Mouse (Mus musculus): ENCODE measurements at regions not wholly inside any gene's neighbourhood (a gene's known extent, or its start where the extent isn't known, plus 50 kb on each side); places are given as distances from the start of the nearest gene placed in this dataset.

DNA sequence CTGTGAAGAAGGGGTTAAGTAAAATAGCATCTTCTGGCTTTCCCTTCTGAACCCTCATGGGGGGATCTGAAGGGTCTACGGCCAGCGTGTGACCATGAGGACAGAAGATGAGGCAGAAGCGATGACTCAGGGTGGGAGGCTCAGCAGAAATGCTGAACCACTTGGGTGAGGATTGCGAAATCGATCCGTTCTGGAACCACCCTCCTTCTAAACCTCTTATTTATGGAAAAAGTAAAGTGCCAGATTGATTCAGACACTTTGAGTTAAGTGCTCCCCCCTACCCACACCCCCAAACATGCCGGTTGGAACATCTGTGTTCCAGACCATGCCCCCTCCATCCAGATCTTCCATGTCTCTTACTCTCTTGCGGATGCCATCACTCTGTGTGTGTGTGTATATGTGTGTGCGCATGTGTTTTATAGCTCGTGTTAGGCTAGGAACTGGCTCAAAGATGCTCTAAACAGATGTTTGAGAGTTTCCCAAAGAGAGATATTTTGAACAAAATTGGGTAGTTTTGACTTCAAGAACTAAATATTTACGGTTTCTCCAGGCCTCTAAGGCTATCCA, 190.2 kb upstream of the Prickle1 start:
- DNase-seq: no peak

DNA sequence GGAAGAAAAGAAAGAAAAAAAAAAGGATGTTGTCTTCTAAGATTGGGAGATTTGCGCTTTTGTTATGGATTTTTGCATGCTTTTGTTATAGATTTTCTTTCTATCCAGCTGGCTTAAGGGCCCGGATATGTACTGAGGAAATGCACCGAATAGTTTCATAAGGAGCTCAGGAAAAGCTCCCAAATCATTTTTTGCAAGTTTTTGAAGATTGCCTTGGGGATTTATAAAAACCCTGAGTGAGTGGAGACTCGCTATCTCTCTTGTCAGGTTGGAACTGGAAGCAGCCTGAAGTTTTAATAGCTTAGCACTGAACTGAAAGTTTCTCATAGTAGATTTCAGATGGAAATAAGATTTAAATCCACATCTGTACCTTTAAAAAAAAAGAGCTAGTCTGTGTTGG, 188.0 kb upstream of the Prickle1 start:
- DNase-seq: no peak

DNA sequence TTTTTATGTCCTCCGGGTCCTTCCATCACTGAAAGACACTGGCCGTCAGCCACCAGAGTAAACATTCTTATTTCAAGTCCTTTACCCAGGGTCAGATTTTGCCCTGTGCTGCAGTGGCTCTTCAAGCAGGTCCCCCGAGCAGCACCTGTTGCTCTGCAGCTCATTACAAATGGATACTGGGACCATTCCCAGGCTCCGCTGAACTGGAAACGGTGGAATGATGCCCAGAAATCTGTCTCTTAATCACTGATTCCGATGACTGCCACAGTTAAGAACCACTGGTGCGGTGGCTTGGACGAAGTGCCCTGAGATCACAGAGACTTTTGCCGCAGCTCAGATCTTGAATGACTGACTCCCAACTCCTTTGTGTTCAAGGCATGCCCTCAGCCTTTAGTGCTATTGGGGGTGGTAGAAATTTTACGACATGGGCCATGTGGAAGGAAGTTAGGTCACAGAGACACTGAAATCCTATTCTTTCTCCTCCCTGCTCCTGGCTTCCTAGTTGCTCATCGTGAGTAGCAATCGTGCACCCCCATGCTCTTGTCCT, 179.6 kb upstream of the Prickle1 start:
- DNase-seq: no peak

DNA sequence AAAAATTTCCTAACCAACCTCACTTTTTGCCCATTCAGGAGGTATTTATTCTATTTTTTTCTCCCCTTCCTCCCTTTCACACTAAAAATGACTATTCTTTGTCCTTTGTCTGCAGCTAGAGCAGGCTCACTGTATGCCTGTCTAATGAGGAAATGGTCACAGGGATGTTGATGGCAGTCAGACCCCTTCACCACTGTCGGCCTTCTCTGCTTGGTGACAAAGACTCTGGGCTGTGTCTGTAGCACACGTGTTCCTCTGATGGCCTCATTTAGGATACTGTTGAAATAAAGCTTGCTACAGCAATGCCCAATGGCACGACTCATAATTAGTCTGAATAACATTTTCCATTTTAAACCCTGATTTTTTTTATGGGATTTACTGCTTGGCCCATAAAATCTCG, 178.6 kb upstream of the Prickle1 start:
- DNase-seq: no peak

DNA sequence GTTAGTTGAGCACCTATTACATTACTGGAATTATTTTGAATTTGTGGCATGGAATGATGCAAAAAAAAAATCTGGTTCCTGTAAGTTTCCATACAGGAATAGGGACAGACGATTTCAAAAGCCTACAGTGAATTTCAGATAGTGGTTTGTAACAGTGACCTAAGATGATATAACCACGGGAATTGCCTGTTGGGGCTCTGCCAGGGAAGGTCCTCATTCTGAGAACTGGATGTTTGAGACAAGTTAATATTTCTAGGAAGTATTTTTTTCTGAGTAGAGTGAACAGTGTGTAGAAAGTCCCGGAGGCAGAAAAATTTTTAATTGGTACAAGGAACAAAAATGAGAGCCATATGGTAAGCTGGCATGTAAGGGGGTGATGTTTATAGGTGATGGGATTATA, 171.3 kb upstream of the Prickle1 start:
- DNase-seq: no peak

DNA sequence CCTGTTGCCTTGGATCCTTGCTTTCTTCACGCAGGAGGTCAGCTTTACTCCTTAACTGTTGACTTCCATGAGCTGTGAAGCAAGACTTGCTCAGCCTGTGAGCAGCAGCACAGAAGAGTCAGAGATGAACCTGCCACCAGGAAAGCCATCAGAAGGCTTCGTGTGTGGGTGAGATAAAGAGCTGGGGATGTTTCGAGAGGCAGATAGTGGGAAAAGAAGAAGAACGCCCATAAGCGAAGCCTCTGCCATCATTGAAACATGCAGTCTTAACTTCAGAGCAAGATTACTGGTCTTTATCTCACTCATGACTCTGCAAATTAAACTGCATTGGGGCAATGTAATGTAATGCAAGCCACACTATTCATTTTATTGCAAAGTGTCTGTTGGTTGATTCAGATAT, 167.4 kb upstream of the Prickle1 start:
- DNase-seq: no peak

DNA sequence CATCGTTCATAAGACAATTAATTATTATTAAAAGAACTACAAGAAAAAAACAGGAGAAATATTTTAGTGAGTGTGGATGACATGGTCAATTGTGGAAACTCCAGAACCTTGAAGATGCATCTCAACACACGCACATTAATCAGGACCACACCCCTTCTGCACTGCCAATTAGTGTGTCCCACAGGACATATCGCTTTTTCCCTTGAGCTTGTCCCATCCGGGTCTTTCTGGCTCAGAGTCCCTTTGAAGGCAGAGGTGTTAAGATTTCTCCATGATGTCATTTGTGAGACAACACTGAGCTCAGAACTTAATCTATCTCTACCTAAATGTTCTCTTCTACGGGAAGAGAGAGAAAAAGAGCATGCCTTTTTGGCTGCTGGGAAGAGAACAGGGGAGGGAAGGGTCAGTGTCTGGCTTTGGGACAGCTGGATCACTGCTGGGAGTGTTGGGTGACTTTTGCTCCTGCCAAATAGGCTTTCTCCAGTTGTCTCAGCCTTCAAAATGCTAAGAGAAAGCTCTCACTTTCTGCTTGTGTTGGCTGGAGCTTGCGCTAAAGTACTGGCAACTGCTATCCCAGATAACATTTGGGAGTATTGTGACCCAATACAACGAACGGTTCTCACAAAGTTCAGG, 162.6 kb upstream of the Prickle1 start:
- DNase-seq: peak; percentile 47

DNA sequence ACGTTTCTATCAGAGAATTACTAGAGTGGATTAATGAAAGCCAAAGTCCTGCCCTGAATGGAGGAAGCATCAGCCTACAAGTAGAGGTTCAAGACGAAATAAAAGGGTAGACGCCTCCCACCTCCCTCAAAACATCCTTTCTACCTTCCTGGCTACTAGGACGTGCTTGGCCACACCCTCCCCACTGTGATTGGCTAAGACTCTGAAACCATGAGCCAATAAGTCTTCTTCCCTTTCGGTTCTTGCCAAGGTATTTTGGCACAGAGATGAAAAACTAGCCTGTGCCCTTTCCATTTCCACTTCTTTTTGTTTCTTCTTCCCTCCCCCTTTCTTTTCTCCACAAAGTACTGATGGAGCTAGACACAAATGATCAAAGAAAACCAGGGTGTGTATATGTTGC, 160.3 kb upstream of the Prickle1 start:
- peak; percentile 30 for DNase-seq

DNA sequence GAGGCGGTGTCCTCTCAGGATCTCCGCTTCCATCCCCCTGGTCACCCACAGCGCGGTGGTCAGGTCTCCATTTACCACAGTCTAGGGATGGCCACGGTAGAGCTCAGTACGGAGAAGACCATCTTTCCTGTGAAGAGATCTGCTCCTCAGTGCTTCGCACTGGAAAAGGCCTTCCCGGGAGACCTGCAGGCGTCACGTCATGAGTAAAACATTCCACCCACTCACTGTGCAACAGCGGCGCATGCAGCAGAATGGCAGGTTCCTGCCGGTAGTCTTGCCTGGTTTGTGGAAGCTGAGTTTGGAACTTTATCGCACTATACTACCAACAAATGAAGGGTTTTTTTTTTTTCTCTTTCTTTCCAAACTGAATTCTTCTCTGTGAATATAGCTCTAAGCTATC, 156.1 kb upstream of the Prickle1 start:
- no peak for DNase-seq

DNA sequence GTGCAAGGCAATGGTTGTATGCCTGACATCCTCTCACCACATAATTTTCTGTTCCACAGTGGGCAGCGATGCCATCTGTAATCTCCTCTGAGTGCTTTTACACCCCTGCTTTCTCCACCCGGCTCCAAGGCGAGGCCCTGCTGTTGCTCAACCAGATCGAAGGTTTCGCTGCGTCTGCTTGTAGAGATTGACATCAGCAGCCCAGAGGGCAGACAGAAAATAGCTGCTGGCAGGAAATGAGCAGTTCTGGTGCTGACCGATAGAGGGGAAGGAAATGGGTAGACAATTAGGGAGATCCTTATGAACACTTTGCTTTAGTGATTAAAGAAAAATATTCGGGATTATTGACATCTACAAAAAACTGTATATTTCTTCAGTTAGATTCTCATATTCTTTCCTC, 155.3 kb upstream of the Prickle1 start:
- peak; percentile 59 for DNase-seq

DNA sequence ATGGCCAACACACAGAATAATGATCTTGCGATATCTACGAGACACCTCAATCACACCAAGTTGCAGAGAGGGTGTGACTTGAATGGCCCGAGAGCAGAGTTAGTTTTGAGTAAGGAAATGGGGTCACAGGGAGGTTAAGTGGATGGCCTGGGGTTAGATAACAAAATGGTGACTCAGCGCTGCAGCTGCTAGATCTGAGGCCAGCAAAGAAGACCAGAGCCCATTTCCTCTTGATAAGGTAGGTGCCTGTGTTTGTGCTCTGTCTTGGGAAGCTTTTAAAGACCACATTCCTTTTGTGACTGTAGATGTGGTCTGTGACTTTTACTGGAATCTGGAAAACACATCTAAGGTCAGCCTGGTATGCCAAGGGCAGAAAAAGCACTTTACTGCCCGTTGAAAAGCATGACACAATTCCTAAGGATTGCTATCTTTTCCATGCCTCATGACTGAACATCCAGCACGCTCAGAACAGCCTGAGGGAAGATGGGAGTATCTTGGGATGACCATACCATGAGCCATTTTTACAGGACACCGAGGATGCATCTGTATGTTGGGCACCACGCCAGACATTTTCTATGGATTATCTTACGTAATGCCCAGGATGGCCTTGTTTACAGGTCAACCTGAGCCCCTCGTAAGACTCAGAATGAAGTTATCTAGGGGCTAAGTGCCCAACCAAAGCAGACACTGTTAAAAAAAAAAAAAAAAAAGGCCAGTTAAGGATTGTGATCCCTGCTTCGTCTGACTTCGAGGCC, 148.7 kb upstream of the Prickle1 start:
- no peak for DNase-seq

DNA sequence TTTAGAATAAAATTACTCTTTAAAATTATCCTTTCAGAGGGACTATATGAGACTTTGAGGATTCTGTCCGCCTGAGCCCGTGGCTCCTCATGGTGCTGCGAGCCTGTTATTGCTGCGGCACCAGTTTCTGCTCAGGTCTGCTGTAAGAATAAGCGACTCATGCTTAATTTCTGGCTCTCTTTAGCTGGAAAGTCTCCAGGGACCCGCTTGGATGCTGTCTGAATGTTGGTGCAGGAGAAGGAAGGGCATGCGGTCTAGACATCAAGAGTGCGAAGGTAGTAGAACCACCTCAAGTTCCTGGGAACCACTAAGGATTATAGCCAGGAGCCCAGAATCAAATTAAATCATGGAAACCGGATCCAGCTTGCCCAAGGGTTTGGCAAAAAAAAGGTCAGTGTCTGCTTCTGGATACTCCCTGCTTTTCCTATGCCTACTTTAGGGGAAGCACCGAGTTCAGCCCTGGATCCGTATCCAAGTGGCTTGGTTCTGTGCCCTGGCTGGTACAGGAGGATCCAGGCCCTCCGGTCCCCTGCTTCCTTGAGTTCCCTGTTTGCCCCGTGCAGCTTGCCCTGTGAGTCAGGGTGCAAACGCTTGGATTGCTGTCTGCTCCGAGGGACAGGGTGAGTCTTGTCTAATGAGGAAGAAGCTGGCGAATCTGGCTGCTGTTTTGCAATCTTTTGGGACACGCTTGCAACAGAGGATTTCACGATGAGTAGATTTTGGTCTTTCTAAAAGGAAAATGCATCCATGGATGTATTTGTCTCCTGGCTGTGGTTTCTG, 138.2 kb upstream of the Prickle1 start:
- peak; percentile 43 for DNase-seq

DNA sequence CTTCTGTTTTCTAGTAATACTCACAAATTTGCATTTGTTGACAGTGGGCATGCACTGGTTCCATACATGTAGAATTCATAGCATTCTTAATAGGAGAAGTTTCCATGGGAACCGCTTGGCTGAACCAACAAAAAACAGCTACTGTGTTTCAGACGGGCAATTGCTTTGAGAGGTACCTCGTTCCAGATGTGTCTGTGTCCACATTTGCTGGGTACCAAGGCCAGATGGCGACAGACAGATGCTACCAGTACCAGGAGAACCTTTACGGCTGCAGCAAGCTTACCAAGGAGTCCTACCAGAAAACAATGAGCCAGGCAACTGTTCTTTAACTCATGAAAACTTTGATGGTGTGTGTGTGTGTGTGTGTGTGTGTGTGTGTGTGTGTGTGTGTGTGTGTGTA, 137.1 kb upstream of the Prickle1 start:
- DNase-seq: no peak

DNA sequence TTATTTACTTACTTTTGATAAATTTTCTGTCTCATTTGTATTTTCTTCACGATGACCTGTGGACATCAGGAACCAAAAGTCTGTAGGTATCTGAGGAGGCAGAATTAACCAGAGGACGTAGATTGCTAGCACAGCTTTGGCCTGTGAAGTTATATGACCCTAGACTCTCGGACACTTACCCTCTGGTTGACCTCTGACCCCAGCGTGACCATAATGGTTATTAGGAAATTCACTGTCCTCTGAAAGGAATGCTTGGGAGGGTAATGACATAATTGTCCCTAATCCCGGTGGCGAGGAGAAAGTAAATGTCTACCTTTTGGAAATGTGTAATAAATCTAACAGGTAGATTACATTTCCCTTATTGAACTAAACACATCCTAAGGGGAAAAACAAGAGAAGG, 135.5 kb upstream of the Prickle1 start:
- no peak for DNase-seq

DNA sequence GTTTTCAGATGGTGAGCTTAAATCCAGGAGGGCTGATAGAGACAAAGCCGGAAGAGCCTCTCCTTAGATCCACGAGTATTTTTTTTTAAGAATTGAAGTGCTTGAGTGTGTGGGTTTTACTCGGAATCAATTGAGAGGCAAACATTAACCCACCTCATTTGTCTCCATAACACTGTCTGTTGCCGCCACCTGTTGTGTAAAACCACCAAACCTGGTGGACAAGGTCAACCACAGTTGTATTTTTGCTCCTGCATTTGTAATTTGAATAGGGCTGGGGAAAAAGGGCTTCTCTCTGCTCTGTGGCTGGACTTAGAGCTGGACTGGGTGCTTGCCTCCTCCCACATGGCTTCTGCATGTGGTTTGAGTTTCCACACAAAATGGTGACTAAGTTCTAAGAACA, 119.8 kb upstream of the Prickle1 start:
- no peak for DNase-seq

DNA sequence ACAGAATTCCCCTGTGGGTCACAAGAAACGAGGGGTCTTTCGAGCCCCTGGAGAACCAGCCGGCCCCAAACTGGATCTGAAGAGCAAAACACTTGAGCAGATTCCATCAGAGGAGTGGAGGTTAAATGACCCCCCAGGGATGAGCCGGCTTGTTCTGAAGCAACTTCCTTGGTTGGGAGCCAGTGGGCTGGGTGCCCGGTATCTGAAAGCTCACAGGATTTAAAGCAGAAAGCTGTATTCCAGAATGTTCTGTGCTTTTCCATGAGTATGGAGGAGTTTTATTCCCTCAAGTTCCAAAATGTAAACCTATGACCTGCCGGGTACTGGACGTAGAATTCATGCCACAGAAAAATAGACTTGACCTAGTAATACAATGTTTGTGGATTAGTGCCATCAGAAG, 117.7 kb upstream of the Prickle1 start:
- DNase-seq: peak; percentile 91

DNA sequence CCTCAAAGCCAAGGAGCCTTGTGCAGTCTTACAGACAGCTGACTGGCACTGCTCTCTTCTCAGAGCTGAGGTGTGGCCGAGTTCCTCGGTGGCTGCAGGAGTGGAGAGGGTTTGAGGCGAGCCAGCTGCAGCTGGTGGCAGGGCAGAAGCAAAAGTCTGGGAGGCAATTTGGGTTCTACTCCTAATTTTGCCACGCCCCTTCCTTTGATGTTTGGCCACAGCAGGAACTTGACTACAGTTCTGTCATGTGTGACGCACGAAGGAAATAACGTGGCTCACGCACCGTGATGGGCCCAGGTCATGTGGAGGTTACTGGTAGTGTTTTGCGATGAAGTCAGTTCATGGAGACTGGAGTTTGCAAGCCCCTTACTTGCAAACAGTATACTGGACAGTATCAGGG, 116.9 kb upstream of the Prickle1 start:
- DNase-seq: no peak

DNA sequence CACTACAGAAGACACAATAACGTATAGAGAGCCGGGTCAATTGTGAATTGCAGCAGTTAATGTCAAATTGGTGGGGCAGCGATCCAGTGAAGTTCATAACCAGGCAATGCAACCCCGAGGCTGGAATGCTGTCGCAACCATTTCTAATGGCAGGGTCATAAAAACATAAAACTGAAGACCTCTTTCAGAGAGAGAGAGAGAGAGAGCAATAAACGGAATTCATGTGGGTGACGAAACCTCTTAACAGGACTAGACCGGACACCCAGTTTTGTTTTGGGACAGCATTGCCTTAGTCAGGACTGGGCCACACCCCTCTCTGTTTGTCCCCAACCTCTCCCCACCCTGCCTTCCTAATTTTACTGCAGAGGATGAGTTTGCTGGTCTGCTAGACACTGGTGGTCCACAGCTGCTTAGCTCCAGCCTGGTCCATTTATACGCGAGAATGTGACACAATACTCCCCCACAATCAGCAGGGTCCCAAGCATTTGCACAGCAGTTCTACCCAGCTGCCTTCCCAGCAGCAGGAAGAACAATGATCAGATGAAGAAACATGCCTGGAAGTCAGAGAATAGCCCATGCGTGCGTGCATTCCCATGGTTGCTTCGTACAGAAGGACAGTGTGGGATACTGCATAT, 115.6 kb upstream of the Prickle1 start:
- DNase-seq: no peak

DNA sequence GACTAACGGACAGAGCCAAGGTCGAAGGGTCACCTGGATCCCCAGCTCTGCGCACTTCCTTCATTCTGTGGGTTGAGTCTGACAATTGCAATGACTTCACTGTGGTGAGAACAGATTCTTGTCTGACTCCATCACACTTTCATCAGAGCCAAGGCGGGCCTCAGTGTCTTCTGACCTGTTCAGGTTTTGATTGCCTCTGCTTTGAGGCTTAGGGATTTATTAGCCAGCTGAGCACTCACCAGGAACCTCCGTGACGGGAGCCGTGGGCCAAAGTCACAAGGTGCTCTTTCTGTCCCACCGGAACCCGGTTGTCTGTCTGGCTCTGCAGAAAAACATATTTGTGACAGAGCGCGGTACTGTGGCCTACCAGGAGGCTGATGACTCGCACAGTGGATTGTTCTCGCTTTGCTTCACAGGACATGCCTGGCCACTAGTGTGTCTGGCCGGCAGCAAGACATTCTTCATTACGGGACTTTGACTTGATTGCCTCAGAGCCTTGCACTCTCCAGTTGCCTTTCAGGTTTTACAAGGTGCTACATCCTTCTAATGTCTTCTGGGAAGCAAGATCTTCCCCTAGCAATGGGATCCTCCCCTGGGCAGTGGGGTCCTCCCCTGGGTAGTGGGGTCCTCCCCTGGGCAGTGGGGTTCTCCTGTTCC, 114.9 kb upstream of the Prickle1 start:
- DNase-seq: no peak

DNA sequence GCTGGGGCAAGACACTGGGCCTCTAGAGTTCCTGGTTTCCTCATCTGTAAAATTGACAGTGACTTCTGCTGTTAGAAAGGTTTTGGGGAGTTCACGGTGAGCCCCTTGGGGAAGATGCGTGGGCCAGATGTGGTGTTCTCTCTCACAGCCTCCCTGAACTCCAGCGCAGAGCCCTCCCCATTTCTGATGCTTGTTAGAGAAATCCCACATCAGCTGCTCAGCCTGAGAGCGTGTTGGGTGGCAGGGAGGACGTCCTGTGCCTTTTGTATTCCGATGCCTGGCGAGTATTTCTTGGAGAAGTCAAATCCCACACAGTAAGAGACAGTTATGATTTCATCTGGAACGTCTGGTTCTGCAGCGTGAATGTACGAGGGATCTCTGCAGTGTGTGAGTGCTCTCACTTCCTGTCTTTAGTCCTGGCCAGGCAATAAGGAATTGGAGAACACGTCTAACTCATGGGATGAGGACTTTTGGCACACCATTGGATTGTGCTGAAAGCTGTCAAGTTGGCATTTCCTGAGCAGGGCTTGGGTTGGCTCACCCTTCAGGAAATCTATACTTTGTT, 110.8 kb upstream of the Prickle1 start:
- DNase-seq: no peak

DNA sequence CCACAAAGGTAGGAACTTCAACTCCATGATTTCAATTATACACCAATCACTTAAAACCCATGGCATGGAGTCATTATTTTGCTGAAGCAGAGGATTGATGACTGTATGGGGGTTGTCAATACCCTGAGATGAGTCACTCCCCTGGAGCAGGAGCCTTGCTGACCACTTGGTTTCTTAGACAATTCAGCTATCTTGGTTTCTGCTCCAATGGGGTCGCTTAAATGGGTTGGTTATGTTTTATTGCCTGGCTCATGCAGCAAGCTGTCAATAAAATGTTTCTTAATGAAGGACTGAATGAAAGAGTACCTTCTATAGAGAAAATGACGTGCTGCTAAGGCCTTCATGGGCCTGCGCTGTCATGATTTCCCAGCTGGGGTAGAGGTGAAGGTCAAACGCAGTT, 110.0 kb upstream of the Prickle1 start:
- no peak for DNase-seq

DNA sequence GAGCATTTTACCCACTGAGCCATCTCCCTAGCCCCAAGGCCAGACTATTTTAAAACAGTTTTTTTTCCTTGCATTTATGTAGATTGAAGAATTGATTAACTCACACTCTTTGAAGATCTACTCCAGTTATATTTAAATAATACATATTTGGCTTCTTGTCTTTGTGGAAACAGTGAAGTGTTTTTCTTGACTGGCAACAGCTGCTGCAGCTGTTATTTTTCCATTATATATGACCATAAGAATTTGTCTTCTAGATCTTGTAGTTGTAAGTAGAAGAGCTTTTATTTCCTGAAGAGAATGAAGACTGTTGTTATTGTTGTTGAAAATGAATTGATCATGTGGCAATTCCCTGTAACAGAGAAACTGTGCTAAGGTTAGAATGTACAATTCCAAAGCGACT, 109.4 kb upstream of the Prickle1 start:
- no peak for DNase-seq

Measured in adrenal gland, postnatal 10 days (tissue).